Mouse (Mus musculus): ENCODE data around the gene Lancl1.

Gene Lancl1

GRCm38 (mm10) chr1:67038246-67038987 lies at the start of gene Lancl1:
Lancl1 (minus strand) TSS chr1:67038872.
- peak; percentile 83 to 89 for DNase-seq (ENCODE audit: low spot score in 2 of 2)

DNA sequence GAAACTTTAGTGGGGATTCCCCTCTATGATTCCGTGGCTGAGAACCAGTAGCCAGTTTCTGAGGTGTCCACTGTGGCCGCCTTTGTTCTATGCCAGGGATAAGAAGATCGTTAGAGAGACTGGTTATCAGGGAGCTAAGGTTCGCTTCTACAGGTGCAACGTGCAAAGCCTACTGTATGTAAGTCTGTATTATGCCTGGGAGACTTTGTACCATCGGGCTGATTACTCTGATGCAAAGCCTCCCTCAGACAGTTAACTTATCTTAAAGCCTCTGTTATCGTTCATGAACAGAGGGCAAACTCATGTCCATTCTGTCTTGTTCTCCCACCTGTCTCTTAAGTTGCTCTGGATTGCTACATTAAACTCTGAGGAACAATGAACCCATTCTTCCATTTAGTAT lies 40.5 kb upstream of the Lancl1 start:
- no peak for DNase-seq (ENCODE audit: low spot score in 2 of 2)

DNA sequence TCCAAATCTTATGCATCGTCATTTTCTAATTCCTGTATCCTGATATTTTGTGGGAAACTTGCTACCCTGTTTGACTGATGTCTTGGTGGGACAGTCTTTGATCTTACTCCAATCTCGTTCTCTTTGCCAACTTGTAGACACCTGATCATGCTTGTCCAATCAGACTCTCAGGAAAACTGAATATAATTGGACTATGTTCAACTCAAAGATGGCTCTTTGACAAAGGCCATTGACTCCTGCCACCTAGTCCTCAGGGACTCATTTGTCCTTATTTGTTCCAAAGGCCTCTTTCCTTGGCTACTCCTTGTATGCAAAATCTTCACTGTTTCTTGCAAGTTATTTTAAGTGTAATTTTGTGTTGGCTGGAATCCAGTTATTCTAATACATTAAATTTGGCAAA lies 40.0 kb upstream of the Lancl1 start:
- no peak for DNase-seq (ENCODE audit: low spot score in 2 of 2)

DNA sequence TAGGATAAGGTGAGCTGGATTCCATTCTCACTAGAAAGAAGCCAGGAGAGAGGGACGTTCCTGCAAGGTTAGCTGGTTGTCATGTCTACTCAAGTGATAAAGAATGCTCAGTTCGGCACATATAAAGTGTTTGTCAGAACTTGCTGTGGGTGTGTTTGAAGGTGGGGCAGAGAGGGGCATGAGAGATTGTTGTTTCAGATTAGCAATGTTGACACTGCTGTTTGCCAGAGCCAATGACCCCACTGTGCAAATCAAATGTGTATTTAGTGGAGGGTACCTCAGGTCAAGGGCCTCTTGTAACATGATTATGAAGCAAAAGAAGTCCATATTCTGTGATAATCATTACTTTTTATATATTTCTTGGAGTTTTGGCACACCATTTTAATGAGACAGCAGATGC lies 39.1 kb upstream of the Lancl1 start:
- no peak for DNase-seq (ENCODE audit: low spot score in 2 of 2)

DNA sequence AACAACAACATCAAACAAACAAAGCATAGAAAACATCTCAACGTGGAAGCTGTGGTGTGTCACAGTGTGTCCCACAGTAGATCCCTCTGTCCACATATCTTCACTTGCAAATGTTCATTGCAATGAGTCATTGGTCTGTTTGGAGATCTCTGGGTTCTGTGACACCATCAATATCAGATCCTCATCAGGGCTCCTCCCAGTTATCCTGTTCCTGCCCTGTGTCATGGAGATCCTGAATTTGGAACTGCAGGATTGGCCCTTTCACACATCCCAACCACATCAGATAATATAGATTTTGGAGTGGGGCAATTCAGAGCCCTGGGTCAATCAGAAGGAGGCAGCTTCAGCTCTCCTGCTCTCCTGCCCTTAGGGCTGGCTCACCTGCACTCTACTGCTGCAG lies 28.9 kb upstream of the Lancl1 start:
- DNase-seq (ENCODE audit: low spot score in 2 of 2) = no peak

DNA sequence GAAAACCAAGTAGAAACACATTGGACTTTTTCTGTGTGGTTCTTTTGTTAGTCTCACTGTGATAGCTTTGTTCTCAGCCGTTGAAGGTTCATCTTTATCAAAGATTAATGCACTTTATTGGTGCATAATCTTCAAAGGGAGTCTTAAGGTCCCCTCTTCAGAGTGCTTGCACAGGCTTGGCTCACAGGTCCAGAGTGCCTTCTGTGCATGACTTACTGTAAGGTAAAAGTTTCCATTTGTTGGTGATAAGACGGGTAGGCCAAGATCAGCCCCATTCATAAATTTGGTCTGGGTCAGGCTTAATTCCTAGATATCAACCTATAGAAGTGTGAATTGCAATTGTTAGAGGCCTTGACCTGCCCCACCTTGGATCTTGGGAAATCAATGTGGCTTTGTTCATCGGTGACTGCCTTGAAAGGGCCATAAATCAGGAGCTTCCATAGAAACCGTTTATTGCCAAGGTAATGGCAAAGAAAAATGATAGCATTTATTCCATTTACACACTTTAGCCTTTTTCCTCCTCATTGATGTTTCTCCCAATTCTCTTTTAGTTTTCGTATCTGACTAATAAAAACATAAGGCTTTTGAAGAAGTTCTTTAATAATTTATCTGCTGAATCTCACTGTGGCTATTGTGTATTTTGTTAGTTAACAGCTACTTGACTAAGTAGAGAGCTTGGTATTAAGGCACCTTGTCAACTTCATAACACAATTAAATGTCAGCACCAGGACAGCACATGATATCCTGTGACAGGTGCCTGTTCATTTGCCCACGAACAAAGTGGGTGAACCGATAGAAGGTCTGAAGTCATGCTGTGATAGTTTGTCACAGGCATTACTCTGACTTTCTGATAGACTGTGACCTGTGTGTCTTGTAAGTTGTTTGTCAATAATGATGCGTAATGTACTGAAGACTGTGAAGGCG lies 26.9 kb upstream of the Lancl1 start:
- no peak for DNase-seq (ENCODE audit: low spot score in 2 of 2)

GRCm38 (mm10) chr1:67061456-67062085 lies 22.9 kb upstream of the Lancl1 start:
- peak in 1 of 2 experiments; percentile 33 for DNase-seq (ENCODE audit: low spot score in 2 of 2)

DNA sequence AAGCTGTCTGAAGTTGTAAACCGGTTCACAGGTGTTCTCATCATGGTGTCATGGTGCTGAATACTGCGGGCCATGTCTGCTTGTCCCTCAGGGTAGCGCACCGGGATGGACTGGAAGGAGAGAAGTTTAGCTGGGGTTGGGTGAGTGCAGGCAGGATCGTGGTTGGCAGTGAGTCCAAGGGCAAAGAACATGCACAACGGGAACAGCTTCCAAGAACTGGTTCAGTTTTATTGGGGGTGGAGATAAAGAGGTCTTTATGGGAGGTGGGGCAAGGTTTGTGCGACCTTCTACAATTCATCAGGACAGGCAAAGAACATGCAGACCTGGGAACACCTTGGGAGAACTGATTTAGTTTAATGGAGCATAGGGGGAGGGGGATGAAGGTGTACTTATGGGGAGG lies 17.1 kb upstream of the Lancl1 start:
- no peak for DNase-seq (ENCODE audit: low spot score in 2 of 2)

GRCm38 (mm10) chr1:67052721-67053120 lies 14.0 kb upstream of the Lancl1 start:
- no peak for DNase-seq (ENCODE audit: low spot score in 2 of 2)

GRCm38 (mm10) chr1:67049600-67049999 lies 10.9 kb upstream of the Lancl1 start:
- peak; percentile 15 to 22 for DNase-seq (ENCODE audit: low spot score in 2 of 2)

GRCm38 (mm10) chr1:67048696-67049095 lies 10.0 kb upstream of the Lancl1 start:
- no peak for DNase-seq (ENCODE audit: low spot score in 2 of 2)

DNA sequence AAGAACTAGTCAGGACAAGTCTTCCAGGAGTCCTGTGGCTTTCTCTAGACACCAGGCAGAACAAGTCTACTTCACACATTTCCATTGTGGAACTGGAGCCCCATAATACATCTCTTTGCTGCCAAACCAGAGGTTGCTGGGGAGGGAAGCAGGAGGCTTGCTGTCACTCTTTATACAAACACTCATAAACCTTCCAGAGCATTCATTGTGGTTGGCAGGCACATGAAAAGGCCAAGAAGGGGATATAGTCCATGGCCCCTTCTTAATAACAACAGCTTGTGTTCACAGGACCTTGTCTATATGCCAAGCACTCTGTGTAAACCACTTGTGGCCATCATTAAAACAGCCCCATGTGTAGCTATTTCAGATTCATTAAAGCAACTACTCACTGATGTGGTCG lies 6.4 kb upstream of the Lancl1 start:
- no peak for DNase-seq (ENCODE audit: low spot score in 2 of 2)

GRCm38 (mm10) chr1:67042583-67042982 lies 3.9 kb upstream of the Lancl1 start:
- no peak for DNase-seq (ENCODE audit: low spot score in 2 of 2)

DNA sequence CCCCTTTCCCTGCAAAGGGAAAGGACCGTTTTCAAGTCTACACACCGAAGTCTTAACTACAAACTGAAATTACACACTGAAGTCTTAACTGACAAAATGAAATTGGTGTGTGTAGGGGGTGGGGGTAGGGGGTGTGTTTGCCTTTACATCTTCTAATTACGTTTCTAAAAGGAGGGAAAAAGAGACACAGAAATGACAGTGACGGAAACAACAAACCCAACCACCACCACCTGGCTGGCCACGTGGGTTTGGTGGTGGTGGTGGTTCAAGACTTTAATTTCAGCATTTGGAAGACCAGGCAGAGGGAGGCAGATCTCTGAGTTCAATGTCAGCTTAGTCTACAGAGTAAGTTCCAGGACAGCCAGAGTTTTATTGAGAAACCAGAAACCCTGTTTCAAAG lies 411 bp upstream of the Lancl1 start:
- DNase-seq (ENCODE audit: low spot score in 2 of 2) = no peak

- DNase-seq (ENCODE audit: low spot score in 2 of 2) = no peak
Observed at GRCm38 (mm10) chr1:67037198-67037597, 1.5 kb downstream of the Lancl1 start.

DNA sequence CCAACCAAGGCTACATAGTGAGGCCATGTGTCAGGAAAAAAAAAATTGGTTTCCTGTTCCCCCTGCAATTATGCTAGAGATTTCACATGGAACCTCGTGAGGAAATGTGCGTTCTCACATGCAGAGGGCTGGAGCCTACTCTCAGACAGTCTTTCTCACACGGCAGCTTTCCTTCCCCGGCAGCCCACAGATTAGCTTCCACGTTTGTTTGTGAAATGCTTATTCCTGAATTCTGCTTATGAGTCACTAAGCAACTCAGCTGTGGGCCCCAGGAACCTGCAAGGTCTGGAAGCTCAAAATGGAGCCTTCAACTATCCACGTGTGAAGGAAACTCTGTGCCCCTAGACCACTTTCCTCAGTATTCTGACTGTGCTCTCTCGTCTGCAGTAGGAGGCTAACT lies 5.4 kb downstream of the Lancl1 start:
- DNase-seq (ENCODE audit: low spot score in 2 of 2) = no peak

- no peak for DNase-seq (ENCODE audit: low spot score in 2 of 2)
Observed at GRCm38 (mm10) chr1:67026927-67027511, 11.7 kb downstream of the Lancl1 start.

- no peak for DNase-seq (ENCODE audit: low spot score in 2 of 2)
Observed at GRCm38 (mm10) chr1:67026142-67026541, 12.5 kb downstream of the Lancl1 start.

- no peak for DNase-seq (ENCODE audit: low spot score in 2 of 2)
Observed at GRCm38 (mm10) chr1:67022767-67023166, 15.9 kb downstream of the Lancl1 start.

DNA sequence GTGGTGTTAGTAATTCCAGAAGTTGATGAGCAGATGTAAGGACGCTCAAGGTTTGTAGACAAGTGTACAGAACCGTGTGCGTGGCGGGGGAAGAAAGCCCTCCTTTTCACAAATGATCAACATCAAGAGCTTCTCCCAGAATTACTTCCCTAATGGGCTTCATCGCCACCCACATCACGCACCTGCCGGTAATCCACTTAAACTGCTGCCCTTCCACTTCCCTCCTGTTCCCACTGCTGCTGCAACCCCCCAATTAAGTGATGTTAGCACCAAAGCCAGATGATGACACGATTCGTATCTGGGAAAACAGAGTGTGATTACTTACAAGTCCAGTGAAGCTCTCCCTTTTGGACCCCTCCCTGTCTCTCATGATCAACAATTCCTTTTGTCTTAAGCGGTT lies 16.6 kb downstream of the Lancl1 start:
- DNase-seq (ENCODE audit: low spot score in 2 of 2) = no peak

- no peak for DNase-seq (ENCODE audit: low spot score in 2 of 2)
Observed at GRCm38 (mm10) chr1:67020637-67021161, 18.0 kb downstream of the Lancl1 start.

Measured in heart, adult 9 months (tissue).